Mouse (Mus musculus) adrenal gland, adult 2 months (tissue): ENCODE results near the gene Vps37d. TPM values are rescaled to one million over a fixed set of nuclear protein-coding genes. Genes with fewer than 3 reads are reported as not detected.
A peak's percentile ranks its signal among the peaks of the same experiment; 100 is the strongest.

Source experiments
- DNase-seq: peaks from one replicate; pipeline ENCODE4 v3.0.0; 2021
- polyA plus RNA-seq: library from polyadenylated mRNA; depleted of rRNA; stranded (reverse); fragments of >200 nt; gene quantifications from 2 replicates; pipeline ENCODE4 v1.2.3, GENCODE M21; 2012; rRNA removed
- total RNA-seq, 2 experiments: library from RNA; stranded (reverse); gene quantifications; 2 replicates each; pipeline ENCODE4 v1.2.3; 2021

Gene Vps37d
- total and polyA plus RNA-seq, 3 experiments = 1.4 to 7.4 (median 4.5) TPM

GRCm38 (mm10) chr5:135029007-135029854, 48.8 kb downstream of the Vps37d start:
- DNase-seq = peak; percentile 91

- no peak for DNase-seq
Observed at GRCm38 (mm10) chr5:135025899-135026298, 52.2 kb downstream of the Vps37d start.

DNA sequence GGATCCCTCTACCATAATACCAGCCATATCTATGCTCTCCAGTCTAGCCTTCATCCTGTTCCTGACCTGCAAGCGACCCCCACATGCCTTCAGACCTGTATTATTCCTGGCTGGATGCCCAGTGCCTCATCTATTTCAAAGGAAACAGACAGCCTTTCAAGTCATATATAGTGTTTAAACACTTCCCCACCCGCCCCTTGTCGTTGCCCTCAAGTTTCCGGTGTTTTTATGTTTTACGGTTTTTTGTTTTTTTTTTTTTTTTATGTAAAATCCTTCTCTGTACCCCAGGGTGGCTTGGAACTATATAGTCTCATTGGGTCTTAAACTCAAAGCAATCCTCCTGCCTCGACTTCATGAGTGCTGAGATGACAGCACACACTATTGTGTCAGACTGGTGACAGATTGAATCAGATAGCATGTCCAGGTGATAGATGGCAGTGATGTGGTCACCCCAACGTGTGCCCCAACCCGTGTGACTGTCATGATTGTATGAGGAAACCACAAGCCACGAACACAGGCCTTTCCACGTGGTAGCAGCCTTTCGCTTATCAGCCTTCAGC, 53.3 kb downstream of the Vps37d start:
- no peak for DNase-seq

GRCm38 (mm10) chr5:135023344-135024173, 54.5 kb downstream of the Vps37d start, which contains the start of gene Stx1a:
Stx1a (plus strand) TSS chr5:135023482.
- peak; percentile 94 for DNase-seq

Other genes starting within 250 kb of the Vps37d start
- not detected for gene Tmem270, start 171.5 kb downstream of the Vps37d start, total RNA-seq
- not detected in 2 replicates for gene Tmem270, start 171.5 kb downstream of the Vps37d start, polyA plus RNA-seq
- gene Cldn13, start 162.7 kb downstream of the Vps37d start, total RNA-seq = not detected
- not detected in 2 replicates for gene Cldn13, start 162.7 kb downstream of the Vps37d start, polyA plus RNA-seq
- 10 to 100 TPM; 23.5 to 33.1 TPM for gene Mettl27, start 145.9 kb downstream of the Vps37d start, total RNA-seq
- 22.5 and 39.1 TPM in 2 replicates for gene Mettl27, start 145.9 kb downstream of the Vps37d start, polyA plus RNA-seq
- gene Cldn4, start 131.3 kb downstream of the Vps37d start, total RNA-seq = not detected
- gene Cldn4, start 131.3 kb downstream of the Vps37d start, polyA plus RNA-seq = 0.06 TPM in 1 of 2 replicates, not detected in the other
- under 1 TPM; 0.62 to 0.75 TPM for gene Cldn3, start 92.1 kb downstream of the Vps37d start, total RNA-seq
- 2.9 and 3.7 TPM in 2 replicates for gene Cldn3, start 92.1 kb downstream of the Vps37d start, polyA plus RNA-seq
- 10 to 100 TPM; 51.7 to 52.4 TPM for gene Abhd11, start 69.1 kb downstream of the Vps37d start, total RNA-seq
- 90.8 and 100.0 TPM in 2 replicates for gene Abhd11, start 69.1 kb downstream of the Vps37d start, polyA plus RNA-seq
- gene Stx1a, start 54.8 kb downstream of the Vps37d start, total RNA-seq = 1 to 10 TPM; 5.9 to 7.5 TPM
- 23.2 and 31.8 TPM in 2 replicates for gene Stx1a, start 54.8 kb downstream of the Vps37d start, polyA plus RNA-seq
- 10 to 100 TPM; 30.7 to 43.3 TPM for gene Dnajc30, start 14.1 kb downstream of the Vps37d start, total RNA-seq
- 85.4 and 105 TPM in 2 replicates for gene Dnajc30, start 14.1 kb downstream of the Vps37d start, polyA plus RNA-seq
- gene Bud23, start 13.3 kb downstream of the Vps37d start, total RNA-seq = 10 to 100 TPM; 46.3 to 62.4 TPM
- 62.8 and 65.6 TPM in 2 replicates for gene Bud23, start 13.3 kb downstream of the Vps37d start, polyA plus RNA-seq
- gene Mlxipl, start 11.6 kb upstream of the Vps37d start, total RNA-seq = 10 to 100 TPM; 49.2 to 91.7 TPM
- gene Mlxipl, start 11.6 kb upstream of the Vps37d start, polyA plus RNA-seq = 127 and 165 TPM in 2 replicates
- gene Tbl2, start 71.4 kb upstream of the Vps37d start, total RNA-seq = 10 to 100 TPM; 22.7 to 35.9 TPM
- gene Tbl2, start 71.4 kb upstream of the Vps37d start, polyA plus RNA-seq = 8.7 and 9.2 TPM in 2 replicates
- 10 to 100 TPM; 77.9 to 95.3 TPM for gene Bcl7b, start 90.0 kb upstream of the Vps37d start, total RNA-seq
- 52.4 and 79.9 TPM in 2 replicates for gene Bcl7b, start 90.0 kb upstream of the Vps37d start, polyA plus RNA-seq
- gene Baz1b, start 109.0 kb upstream of the Vps37d start, total RNA-seq = 10 to 100 TPM; 70.8 to 78.3 TPM
- 26.8 and 30.8 TPM in 2 replicates for gene Baz1b, start 109.0 kb upstream of the Vps37d start, polyA plus RNA-seq
- 10 to 100 TPM in 1 of 2 experiments, 1 to 10 TPM in 1; 2.0 to 10.6 TPM for gene Fzd9, start 173.0 kb upstream of the Vps37d start, total RNA-seq
- gene Fzd9, start 173.0 kb upstream of the Vps37d start, polyA plus RNA-seq = 9.6 and 14.0 TPM in 2 replicates